Mouse (Mus musculus) cortical plate, adult 2 months (tissue): ENCODE results near the gene Map3k20. TPM values are rescaled to one million over a fixed set of nuclear protein-coding genes. Genes with fewer than 3 reads are reported as not detected.

Experiments used
- H3K27ac ChIP-seq: fragments of 200-500 bp; 2 replicates; pipeline ENCODE4 v1.5.1; 2012; ENCODE audit warnings: low read length, control low read depth, inconsistent platforms; ENCODE audit not compliant: insufficient read depth
- H3K4me1 ChIP-seq: fragments of 200-500 bp; 2 replicates; pipeline ENCODE4 v1.6.1; 2011; ENCODE audit warnings: low read length; ENCODE audit not compliant: control insufficient read depth, insufficient read depth
- H3K4me3 ChIP-seq: fragments of 200-500 bp; 2 replicates; pipeline ENCODE4 v1.5.1; 2011; ENCODE audit warnings: mild to moderate bottlenecking, low read length, control low read depth; ENCODE audit not compliant: insufficient read depth
- CTCF ChIP-seq: fragments of 200-500 bp; IDR thresholded peaks from 2 replicates; pipeline ENCODE4 v1.5.1; 2011; ENCODE audit warnings: mild to moderate bottlenecking, control low read depth, low read length; ENCODE audit not compliant: insufficient read depth; ENCODE audit errors: extremely low read depth
- POLR2A ChIP-seq: fragments of 200-500 bp; IDR thresholded peaks from 2 replicates; pipeline ENCODE4 v1.6.1; 2011; ENCODE audit warnings: mild to moderate bottlenecking, low read length, control low read depth; ENCODE audit not compliant: insufficient read depth; ENCODE audit errors: extremely low read depth
- polyA plus RNA-seq: library from polyadenylated mRNA; depleted of rRNA; stranded (reverse); fragments of >200 nt; gene quantifications from 2 replicates; pipeline ENCODE4 v1.2.3, GENCODE M21; 2012

The Map3k20 gene
- polyA plus RNA-seq, 1 experiment, result 5.7 TPM

DNA sequence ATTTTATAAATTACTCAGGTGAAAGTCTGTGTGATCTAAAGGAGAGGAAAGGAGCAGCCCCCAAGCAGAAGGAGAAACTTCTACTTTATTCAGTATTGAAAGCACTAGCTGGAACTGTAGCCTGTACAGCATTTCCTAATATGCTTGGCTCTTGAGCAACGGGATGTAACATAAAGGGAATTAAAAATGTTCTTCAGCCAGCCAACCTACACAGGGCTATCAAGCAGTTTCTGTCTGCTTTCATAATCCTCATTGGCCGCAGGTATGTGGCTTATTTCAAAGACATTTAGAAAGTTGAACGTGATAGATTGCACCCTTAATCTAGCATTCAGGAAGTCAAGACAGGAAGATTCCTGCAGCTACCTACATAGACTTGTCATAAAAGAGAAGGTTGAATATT is 47.8 kb downstream of the Map3k20 start:
- TF ChIP-seq CTCF (no peak), POLR2A (no peak)
- no peak overlapping the region for H3K27ac ChIP-seq
- no peak overlapping the region for H3K4me3 ChIP-seq
- H3K4me1 ChIP-seq, result no peaks in the 10 kb centered on the region

DNA sequence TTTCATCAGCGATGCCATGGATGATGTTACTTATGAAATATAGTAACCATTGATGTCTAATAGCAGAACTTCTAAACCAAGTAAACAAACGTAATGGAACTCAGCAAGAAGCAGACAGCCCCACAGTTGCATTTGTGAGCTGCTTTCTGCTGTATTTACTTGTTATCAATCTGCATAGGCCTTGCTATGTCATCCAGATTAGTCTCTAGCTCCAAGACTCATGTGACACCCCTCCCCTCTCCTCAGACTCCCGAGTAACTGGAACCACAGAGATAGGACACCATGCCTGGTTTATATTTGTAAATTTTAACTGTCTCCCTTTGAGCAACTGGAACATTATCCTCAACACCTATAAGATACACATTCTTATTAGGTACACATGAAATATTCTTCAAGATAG is 51.4 kb downstream of the Map3k20 start:
- Histone ChIP-seq H3K27ac (no peak overlapping the region), H3K4me1 (no peaks in the 10 kb centered on the region), H3K4me3 (no peak overlapping the region)
- no peak for TF ChIP-seq POLR2A
- no peak for TF ChIP-seq CTCF

DNA sequence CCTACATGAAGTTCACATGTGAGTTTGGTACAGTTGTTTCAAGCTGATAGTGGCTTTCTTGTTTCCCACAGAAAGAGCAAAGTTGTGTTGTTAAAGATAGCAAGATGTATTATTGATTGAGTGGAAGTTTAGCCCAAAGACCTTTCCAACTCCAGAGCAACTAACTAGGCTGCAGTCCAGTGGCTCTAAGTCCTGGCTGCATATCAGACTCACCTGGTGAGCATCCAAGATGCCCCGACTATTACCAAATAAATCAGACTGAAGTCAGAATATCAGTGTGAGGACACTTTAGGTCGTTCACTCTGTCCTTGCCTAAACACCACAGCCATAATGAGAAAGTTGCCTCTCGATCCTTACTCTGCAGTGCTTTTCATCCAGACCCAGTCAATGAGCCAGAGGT is 59.8 kb downstream of the Map3k20 start:
- no peak overlapping the region for H3K27ac ChIP-seq
- TF ChIP-seq CTCF (no peak), POLR2A (no peak)
- no peak overlapping the region for H3K4me3 ChIP-seq
- H3K4me1 ChIP-seq, result no peaks in the 10 kb centered on the region

DNA sequence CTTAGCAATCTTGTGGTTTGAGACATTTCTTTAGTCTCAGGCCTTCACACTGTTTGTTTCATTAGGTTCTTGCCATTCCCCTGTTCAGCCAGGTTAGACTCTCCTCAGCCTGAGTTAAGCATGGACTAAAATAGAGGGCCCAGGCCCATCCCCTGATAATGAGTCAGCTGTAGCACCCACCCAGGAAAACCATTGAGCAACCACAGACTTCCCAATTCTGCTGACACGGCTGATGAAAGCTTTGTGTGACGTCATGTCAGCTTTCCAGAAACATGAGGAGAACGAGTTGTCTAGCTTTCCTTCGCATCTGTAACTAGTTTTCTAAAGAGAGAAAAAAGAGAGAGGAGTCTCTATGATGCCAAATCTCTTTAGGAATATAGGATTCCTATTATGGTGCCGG is 65.9 kb downstream of the Map3k20 start:
- TF ChIP-seq POLR2A (no peak), CTCF (no peak)
- H3K27ac ChIP-seq, result no peak overlapping the region
- no peaks in the 10 kb centered on the region for H3K4me1 ChIP-seq

DNA sequence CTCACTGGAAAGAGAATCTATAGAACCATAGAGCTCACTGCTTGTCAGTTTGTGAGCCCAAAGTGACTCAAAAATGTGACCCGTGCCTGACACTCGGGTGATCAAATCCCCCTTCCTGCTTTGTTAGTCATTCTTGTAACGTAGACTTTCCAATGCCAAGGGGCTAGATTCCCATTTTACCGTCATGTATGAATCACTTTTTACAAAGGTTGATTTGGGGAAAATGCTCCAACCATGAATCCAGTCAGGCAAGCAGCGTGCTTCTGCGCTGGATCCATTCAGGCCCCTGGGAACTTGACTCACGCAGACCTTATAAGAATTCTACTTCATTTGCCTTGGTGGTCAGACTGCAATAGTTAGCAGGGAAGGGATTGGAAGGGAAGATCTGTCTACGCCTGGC is 66.3 kb downstream of the Map3k20 start:
- H3K27ac ChIP-seq, result no peak overlapping the region
- TF ChIP-seq POLR2A, result no peak
- no peak for TF ChIP-seq CTCF
- no peak overlapping the region for H3K4me3 ChIP-seq
- no peaks in the 10 kb centered on the region for H3K4me1 ChIP-seq

More for the DNA sequence above, 65.9 kb downstream of the Map3k20 start:
- no peak overlapping the region for H3K4me3 ChIP-seq

DNA sequence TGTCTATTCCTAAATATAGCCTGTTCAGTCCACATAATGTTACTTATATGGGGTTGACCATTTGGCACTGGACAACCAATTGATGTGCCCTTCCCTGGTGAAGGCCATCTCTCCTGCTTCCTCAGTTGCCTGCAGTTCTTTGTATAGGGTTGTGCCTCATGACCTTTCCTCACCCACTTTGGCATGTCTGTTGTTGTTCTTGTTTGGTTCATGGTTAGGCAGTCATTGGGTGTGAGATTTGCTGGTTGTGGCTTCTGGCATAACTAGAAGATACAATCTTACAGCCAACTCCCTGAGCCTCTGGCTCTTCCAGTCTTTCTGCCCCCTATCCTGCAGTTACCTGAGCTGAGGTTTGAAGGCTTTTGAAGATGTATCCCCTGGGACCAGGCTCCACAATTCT is 67.3 kb downstream of the Map3k20 start:
- no peak overlapping the region for H3K4me3 ChIP-seq
- H3K27ac ChIP-seq, result no peak overlapping the region
- no peaks in the 10 kb centered on the region for H3K4me1 ChIP-seq
- TF ChIP-seq POLR2A (no peak), CTCF (no peak)

DNA sequence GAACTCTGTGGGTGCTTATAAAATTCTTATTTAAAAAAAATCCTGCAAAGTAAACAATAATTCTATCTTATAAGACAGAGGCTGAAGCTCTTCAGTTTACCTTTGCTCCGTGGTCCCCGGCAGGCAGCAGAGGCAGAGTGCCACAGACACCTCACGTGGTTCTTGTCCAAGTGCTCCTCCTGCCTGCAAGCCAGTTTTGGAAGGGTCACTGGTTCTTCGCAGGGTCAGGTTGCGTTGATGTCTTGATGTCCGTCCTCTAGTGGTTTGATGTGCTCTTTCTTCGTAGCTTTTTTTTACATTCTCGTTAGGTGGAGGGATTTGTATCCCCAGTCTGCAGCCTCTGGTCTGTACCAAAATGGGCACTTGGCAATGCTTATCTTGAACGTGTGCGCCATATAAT is 71.0 kb downstream of the Map3k20 start:
- Histone ChIP-seq H3K4me3 (no peak overlapping the region), H3K27ac (no peak overlapping the region), H3K4me1 (no peaks in the 10 kb centered on the region)
- TF ChIP-seq POLR2A (no peak), CTCF (no peak)

DNA sequence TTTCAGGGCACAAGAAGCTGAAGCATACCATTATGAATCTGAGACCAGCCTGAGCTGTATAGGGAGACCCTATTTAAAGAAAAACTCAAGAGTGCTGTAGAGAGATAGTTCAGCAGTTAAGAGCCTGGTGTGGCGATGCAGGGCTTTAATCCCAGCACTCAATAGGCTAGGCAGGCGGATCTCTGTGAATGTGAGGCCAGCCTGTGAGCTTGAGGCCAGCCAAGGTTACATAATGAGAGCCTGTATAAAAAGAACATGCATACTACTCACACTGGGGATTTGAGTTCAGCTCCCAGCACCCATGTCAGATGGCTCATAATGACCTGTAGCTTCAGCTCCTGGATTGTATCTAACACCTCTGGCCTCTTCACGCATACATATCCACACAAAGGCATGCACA is 76.1 kb downstream of the Map3k20 start:
- Histone ChIP-seq H3K4me1 (no peaks in the 10 kb centered on the region), H3K4me3 (no peak overlapping the region), H3K27ac (no peak overlapping the region)
- TF ChIP-seq POLR2A, result no peak
- TF ChIP-seq CTCF, result no peak

DNA sequence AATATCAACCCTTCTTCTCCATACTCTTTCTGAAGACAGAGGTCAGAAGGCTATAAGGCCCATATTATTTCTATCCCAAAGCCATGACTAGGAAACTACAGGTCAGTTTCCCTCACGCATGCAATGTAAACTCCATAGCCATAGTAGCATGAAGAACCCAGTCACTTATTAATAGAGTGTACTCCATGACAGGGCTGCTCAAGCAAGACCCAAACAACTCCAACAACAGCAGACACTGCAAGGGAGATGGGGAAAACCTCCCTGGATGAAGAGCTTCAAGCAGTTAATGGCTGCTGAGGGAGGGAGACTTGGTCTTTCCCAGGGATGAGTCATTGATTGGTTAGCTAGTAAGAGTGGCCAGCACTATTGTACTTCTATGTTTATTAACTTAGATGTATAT is 78.0 kb downstream of the Map3k20 start:
- Histone ChIP-seq H3K27ac (no peak overlapping the region), H3K4me3 (no peak overlapping the region), H3K4me1 (no peaks in the 10 kb centered on the region; the same call in 1 of the 2 replicates)
- TF ChIP-seq CTCF, result no peak
- TF ChIP-seq POLR2A, result no peak

DNA sequence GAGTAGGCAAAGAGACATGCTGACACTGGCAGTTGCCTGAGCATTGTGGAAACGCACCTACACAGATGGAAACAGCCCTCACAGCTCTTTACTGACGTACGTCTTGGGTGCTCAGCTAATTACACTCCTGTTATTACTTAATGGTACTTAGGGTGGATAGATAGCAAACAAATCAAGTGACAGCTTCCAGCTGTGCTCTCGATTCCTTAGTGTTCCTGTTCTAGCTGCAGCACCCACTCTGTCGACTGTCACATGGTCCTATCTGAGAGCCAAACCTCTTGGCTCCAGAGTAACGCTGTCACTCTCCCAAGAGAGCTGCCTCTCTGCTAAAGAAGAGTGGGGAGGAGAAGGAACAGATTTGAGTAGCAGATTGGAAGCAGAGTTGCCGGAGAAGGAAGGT is 80.5 kb downstream of the Map3k20 start:
- Histone ChIP-seq H3K27ac (no peak overlapping the region), H3K4me3 (no peak overlapping the region), H3K4me1 (no peaks in the 10 kb centered on the region; the same call in 1 of the 2 replicates)
- no peak for TF ChIP-seq CTCF
- TF ChIP-seq POLR2A, result no peak
